Mouse (Mus musculus): ENCODE measurements around the gene Gm5089.

Gene Gm5089

DNA sequence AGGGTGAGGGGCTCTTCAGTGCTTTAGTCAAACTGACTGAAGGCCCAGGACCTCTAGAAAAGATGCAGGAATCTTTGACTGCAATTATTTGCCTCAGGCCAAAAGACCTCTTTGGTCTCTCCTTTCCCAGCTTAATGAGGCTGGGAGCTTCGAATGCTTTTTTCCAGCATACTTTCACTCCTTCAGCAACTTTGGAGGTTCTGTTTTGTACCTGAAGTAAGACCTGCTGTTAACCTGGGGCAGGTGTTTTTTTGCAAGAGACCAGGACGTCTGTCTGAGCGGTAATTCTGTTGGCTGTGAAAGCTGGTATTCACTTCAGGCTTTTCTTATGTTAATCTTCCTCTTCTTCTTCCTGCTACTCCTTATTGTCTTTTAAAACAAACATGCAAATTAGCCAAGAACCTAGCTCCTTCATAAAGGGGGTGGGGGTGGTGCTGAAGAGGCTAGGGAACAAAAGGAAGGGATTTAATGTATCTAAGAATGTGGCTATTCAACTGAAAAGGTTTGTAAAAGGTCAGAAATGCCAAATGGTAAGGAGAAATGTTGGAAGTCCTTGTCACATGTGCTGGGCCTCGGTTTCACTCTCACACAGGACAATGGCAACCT, 34.6 kb downstream of the Gm5089 start:
- DNase-seq: no peak

DNA sequence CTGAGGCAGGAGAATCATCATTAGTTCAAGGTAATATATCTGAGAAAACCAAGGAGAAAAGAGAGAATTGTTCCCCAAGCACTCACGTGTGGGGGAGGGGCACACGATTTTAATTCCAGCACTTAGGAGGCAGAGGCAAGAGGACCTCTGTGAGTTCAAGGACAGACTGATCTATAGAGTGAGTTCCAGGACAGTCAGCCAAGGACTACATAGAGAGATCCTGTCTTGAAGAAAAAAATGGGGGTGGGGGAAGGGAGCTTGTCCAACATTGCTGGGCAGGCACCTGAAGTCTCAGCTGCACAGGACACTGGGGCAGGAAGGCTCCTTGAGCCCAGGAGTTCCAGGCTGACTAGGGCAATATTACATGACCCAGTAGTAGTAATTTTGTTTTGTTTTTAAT, 36.1 kb downstream of the Gm5089 start:
- DNase-seq: no peak

DNA sequence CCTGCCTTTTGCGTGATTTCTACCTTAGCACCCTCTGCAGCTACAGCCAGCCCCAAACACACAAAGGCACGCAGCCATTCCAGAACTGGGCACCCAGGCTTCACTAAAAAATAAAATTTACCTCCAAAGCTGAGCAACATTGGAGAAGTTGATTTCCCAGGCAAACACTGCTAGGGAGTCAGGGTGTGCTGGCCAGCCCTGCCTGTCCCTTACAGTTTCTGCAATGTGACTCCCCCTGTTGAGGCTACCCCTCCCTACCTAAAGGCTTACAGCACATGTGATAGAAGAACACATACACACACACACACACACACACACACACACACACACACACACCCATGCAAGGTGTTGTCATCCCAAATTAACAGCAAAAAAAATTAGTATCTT, 37.4 kb downstream of the Gm5089 start:
- no peak for DNase-seq

DNA sequence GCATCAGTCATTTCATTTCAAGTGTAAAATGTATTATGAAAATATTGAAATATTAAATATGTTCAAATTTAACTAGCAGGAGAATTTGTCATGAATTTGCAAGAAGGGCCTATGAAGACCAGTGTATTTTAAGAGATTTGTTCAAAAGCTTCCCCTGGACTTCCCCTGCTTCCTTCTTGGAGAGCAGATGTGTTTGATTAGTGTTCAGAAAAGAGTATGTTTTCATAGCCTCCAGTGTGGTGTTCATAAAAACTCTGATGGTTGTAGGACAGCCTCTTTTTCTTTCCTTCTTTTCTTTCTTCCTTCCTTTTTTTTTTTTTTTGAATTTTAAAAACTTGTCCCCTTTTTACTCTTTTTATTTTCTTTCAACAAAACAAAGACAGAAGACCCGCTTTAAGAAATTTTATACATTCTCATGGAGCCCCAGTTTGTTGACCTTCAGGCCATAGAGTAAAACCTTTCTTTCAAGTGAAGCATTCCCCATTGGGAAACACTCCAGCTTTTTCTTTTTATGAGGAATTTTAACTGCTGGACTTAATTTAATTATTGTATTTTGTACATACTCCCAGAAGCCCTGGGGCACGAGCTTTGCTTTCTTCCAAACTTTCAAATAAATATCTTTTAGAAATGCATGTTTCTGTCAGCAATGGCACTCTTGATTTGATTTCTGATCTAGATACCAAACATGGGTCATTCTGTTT, 37.9 kb downstream of the Gm5089 start:
- DNase-seq: no peak

DNA sequence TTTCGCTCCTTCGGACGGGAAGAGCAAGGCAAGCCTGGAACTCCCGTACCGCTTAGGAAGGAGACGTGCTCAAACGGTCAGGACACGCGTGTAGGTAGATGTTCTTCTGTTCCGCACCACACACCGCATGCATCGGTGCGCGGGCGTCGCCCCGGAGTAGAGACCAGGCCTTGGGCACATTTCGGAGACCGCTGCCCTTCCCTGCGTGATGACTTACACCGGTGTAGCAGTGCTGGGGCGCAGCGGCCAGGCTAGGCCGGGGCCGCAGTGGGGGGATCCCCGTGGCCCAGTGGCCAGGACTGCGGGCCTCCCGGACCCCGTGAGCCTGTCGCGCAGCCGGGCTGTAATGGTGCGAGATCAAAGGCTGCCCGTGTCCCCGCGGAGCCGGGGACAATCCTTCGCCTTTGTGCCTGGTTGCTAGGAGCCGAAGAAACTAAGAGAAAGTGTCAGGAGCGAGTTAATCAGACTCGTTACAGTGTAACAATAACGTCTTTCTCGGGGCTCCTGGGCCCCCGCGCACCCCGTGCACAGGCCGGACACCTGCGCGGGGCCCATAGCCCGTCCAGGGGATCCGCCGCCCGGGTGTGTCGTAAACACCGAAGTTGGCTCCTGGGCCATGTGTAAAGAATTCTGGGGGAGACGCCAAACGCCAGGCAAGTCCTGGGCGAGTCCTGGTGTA, 44.2 kb downstream of the Gm5089 start:
- peak in 1 of 2 experiments; percentile 4 for DNase-seq

DNA sequence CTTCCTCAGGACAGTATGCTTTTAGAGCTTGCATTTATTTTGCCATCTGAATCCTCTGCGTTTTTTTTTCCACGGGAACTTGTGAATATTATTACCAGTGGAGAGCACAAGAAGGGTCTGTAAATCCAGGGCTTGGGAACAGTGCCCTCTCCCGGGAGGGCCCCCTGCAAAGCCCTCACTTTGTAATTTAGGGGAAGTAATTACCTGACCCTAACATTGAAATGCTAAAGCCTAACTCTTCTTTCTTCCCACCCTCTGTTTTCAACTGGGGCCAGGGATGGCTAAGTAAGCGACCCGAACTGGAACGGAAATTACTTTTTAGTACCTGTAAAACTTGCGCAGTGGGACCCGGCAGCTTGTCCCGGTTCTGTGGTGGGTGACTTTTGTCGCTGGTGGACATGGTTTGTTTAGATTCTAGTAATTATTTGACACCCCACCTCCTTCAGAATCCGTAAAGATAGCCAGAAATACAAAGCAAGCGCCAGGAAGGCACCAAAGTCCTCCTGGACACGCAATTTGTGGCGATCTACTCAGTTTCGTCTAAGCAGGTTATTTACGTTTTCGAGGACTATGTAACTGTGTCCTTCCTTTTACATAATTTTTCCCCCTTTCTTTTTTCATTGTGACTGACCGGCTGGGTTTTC, 44.9 kb downstream of the Gm5089 start:
- no peak for DNase-seq

DNA sequence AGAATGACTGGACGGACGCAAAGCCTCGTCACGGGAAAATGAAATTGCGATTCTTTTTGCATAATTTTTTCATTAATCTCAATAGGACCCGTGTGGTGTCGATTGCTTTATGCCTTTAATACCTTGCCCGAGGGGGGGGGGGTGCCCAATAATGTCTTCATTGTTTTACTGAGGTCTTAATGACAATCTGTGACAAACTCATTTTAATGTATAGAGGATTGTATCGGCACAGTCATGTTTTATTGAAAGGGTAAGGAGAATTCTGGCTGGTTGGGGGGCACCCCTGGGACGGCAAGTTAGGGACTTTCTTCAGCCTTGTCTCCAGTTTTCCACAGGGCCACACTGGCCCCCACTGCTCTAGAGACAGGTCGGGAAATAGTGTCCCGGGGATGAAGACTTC, 45.7 kb downstream of the Gm5089 start:
- no peak for DNase-seq

DNA sequence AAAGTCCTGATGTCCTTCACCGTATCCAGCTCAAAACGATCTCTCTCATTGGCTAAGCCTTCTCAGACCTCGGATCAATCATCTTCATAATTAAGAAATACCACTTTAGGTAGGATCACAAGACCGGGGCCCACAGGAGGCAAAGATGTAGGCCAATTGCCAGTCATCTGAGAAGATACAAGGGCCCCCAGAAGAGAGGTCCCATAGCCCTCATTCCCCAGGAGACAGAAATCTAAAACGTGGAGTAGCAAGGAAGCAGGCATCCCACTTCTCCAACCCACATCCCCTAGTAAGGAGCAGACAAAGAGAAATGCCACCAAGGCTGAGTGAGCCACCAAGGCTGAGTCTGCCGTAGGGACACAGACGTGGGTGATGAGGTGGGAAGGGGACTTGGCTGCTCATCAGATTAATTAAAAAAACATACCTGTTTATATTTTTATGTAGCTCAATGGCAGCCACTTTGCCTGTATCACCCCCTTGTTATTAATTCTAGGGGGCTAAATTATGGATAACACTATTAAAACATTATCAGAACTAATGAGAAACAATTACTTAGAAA, 46.2 kb downstream of the Gm5089 start:
- DNase-seq: no peak

DNA sequence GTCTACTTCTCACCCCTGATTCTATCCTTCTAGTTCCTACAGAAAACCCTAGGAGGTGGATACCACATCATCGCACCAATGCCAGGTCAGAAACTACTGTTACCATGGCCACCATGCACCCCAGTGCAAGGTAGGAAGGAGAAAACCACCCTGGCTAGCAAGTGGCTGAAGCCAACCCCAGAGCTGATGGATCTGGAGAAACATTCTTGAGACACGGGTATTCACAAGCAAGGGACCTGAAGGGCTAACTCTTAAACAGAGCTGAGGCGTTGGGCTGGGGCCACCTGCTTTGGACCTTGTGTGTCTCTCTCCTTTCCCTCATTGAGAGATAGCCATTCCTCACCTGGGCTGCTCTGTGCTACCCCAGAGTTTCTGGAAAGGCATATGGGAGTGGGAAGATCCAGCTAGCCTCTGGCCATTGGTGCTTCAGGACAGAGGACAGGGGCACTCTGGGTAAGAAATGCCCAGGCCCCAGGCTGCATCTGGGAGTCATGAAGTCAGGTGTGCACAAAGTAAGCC, 47.4 kb downstream of the Gm5089 start:
- DNase-seq: no peak

DNA sequence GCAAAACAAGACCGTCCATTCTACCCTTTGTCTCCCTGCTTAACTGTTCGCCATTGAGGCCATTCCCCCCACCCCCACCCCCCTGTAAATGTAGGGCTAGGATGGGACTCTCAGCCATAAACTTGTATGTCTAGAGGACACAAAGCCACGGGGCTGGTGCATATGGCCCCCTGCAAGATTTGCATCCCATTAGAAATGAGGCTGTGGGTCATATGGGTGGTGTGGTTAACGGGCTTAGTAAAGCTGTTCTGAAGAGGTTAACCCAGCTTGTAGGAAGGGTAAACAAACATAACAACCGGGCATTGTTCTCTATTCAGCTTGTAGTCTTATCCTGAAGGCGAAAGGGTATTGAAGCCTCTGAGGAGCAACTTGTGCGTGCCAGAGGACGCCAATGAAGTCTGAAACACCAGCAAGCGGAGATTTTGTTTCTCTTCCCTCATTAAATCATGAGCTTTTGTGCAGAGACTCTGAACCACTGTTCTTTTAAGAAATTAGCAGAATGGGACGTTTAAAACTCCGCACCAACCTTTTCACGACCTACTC, 48.1 kb downstream of the Gm5089 start:
- no peak for DNase-seq

DNA sequence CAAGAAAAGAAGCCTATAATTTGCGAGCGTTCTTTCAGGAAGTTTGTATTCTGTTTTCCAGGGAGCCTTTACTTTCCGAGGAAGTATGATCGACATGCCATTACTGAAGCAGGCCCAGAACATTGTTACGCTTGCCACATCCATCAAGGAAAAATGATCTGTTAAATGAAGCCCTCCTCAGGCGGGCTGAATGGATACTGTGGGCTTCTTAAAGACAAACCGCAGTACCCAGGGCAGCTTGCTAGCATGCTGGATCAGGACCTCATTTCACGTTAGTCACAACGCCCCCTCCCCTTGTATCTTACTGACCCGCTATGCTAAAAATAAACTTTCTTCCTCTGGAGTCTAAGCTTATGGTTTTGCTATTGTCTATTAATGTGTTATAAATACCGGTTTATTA, 49.0 kb downstream of the Gm5089 start:
- no peak for DNase-seq

DNA sequence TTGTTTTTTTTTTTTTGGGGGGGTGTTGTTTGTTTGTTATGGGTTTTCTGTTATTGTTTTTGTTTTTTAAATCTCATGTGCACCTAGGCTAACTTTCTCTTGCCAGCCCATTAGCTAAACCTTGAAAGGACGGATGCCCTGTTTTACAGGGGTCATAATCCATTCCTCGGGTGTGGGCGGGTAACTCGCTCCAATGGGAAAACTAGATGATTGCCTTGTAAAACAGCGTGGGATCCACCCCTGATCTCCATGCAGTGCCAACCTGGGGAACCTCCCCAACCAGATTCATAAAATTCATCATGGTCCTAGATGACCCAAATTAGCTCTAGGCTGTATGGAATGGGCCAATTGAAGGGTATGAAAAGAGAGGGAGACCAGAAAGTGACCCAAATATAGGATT, 51.0 kb downstream of the Gm5089 start:
- no peak for DNase-seq

DNA sequence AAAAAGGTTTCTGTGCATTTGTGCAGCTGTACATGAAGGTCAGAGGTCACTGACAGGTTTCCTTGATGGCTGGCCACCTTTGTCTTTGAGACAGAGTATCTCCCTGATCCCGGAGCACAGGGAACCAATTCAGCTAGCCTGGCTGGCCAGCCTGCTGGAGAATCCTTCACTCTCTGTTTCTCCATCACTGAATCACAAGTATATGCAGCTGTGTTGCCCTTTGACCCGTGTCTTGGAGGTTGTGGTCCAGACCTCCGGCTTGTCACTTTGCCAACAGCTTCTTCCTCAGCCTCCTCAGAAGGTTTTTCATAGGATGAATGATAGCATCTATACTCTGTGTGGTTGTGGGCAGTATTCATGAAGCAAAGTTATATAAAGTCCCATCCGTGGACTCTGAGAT, 52.2 kb downstream of the Gm5089 start:
- no peak for DNase-seq

DNA sequence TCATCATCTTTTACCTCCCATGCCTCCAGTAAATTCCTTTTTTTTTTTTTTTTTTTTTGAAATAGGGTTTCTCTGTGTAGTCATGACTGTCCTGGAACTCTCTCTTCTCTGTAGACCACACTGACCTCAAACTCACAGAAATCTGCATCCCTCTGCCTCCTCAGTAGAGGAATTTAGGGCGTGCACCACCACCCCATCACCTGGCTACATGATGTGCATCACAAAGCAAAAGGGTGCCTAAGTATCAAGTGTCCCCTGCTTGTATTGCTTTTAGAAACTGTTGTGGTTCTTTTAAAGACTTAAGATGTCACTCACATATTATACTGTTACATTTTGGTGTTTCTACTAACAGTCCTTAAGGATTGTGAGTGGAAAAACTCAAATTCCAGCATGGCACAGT, 57.8 kb downstream of the Gm5089 start:
- no peak for DNase-seq

DNA sequence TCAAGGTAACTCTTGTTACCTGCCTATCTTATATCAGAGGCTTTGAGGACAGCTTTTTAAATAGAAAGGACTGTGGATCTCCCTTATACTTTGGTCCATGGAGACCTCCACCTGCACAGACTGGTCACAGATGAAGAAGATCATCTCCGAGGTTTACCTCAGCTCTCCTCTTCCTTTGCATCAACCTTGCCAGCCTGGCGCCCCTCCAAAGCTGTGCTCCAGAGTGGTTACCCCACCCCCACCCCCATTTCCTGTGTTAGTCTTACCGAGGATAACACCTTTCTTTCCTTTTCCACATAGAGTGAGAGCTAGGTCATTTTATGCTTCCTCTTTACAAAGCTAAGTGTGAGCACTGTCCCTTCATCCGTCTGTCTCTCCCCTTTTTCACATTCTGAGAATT, 60.0 kb downstream of the Gm5089 start:
- DNase-seq: no peak

DNA sequence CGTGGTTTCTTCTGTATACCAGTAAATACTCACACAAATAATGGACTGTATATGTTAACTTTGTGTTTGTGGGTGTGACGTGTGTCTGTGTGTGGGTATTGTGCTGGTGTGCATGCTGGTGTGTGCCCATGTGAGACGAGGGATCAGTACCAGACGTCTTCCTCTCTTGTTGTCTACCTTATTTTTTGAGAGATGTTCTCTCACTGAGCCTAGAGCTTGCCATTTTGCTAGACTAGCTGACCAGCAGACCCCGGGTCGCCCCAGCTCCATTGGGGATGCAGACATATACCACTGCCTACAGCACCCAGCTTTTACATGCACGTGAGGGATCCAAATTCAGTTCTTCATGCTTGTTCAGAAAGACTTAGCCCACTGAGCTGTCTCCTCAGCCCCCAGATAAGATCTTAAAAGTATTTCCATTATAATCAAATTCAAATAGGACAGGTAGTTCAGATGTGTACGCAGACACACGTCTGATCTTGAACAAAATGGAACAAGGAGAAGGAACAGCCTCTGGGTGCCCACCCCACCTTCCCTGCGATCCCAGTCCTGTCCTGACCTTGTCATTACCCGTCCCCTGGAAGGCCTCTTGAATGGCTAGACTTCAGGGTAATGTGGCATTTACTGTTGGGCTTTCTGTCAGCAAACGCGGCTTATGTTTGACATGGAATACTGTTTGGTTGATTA, 61.1 kb downstream of the Gm5089 start:
- DNase-seq: no peak

DNA sequence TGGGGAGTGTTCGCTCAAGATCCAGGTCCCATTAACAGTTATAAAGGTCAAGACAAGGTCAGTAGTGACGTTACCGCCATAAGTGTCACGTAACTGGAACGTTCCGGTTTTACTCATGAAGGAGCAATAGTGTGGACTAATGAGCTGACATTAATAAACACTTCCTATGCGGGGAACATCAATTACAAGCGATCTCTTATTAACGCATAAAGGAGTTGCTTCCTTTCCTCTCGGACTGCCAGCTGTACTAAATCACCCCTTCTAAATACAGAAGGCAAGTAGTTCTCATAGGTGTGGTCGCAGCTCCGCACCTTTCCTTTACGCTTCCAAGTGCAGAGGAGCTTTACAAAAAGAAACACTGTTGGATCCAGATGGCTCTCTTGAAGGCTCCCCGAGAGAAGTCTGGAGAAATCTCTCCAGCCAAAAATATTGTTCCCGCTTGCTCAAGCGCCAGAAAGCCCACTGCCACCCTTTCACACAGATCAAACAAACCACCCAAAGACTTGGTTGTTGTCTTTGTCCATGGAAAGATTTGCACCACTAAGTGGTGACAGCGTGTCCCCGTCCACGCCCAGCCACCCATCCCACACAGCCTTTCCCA, 62.4 kb downstream of the Gm5089 start:
- no peak for DNase-seq

DNA sequence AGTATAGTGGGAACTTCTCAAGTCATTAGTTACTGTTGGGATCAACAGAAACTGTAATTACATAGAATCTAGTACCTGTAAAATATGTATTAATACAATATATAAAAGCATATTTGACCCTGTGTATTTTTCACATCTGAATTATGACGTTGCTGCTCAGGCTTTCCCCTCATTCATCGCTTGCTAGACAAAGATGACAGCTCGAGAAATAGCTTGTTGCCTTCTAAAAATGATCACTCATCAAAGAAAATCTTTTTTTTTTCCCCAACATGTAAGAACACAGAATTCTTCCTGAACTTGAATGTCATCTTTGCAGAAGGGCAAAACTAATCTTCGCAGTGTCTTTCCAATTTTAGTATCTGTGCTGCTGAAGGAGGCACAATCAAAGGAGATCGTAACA, 63.1 kb downstream of the Gm5089 start:
- no peak for DNase-seq

DNA sequence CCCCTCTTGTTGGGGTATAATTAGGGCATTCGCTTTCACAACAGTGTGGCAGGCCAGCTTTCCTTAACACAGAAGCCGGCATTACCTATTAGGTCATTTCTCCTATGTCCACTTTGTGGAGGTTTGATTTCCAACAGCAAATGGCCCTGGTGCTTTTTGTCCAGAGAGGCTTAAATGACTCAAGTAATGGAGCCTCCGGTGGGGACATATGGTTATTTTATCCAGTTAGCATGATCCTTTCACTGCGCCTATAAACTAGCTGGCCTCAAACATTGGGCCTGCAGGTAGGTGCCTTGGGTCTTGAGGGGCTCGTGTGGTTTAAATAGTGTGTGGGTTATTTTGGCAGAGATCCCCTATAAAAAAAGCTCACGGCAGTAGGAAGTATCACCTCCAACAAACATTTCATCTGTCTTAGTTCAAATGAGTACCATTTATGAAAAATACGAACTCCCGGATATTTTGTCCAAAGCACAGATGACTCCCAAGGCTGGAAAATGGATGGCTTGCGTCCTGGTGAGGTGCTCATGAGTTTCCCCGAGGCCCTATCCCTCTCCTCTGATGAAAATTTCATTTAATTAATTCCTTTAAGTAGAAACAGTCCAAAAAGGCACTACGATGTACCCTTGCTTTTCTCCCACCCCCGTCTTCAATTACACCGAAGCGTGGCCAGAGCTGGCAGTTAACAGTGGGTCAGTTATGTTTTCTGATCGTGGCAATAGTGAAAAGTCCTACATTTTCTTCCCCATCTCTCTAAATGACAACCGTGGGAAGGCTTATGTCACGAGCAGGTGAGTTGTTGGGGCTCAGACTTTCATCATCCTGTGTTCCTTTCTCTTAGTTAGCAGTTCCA, 64.4 kb downstream of the Gm5089 start:
- no peak for DNase-seq

DNA sequence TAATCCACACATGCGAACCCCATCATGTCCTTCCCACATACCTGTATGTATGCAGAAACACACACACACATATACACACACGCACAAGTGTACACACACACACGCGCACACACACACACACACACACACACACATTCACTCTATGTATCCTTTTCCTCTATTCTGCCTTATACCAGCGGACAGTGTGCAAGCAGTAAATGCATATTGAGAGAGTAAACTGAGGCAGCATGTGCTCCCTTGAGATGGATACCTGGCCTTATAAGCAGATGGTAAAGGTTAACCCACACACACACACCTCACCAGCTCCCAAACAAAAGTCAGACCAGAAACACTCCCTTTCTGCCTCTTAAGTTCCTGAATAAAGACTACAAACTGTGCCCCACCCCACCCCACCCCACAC, 65.2 kb downstream of the Gm5089 start:
- DNase-seq: no peak

DNA sequence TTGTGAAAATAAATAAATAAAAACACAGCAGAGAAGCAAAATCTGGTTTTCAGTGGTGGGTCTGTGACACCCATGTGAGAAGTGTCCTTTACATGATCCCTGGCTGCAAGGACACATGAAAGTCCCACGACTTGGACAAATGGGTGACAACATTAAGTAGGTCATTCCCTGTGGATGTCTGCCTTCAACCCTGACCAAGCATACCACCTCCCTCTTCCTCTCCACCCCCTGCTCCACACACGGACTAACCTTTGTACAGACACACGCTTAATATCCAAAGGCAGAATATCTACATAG, 65.7 kb downstream of the Gm5089 start:
- DNase-seq: no peak

Data from spleen, adult 18-20 months (tissue).